Mouse (Mus musculus) midbrain, embryonic 11.5 days (tissue): ENCODE measurements around the gene Trim62. TPM values are rescaled to one million over a fixed set of nuclear protein-coding genes. Genes with fewer than 3 reads are reported as not detected.

Experiments
- ATAC-seq: fragments of 200-750 bp; cut with Nextera tagmentation; 2 replicates; pipeline ENCODE4 v1.8.0; 2017; ENCODE audit warnings: moderate TSS enrichment, moderate library complexity; ENCODE audit not compliant: low FRiP score
- DNase-seq: peaks from one replicate; pipeline ENCODE4 v3.0.0; 2015; ENCODE audit warnings: low spot score; ENCODE audit errors: missing footprints
- H3K27ac ChIP-seq: fragments of 300-500 bp; sonication (generic); 2 replicates; pipeline ENCODE4 v1.5.1; 2014; ENCODE audit warnings: low read depth, low read length
- H3K27me3 ChIP-seq: fragments of 300-500 bp; sonication (generic); 2 replicates; pipeline ENCODE4 v1.6.1; 2014; ENCODE audit warnings: mild to moderate bottlenecking, low read length, moderate library complexity, mixed read lengths; ENCODE audit not compliant: control insufficient read depth, insufficient read depth
- H3K36me3 ChIP-seq: fragments of 300-500 bp; sonication (generic); 2 replicates; pipeline ENCODE4 v1.6.1; 2014; ENCODE audit warnings: mild to moderate bottlenecking, low read length, moderate library complexity, mixed read lengths; ENCODE audit not compliant: control insufficient read depth, insufficient read depth
- H3K4me1 ChIP-seq: fragments of 300-500 bp; sonication (generic); 2 replicates; pipeline ENCODE4 v1.6.1; 2014; ENCODE audit warnings: low read length; ENCODE audit not compliant: control insufficient read depth, insufficient read depth
- H3K4me2 ChIP-seq: fragments of 300-500 bp; sonication (generic); 2 replicates; pipeline ENCODE4 v1.6.1; 2014; ENCODE audit warnings: mild to moderate bottlenecking, moderate library complexity
- H3K4me3 ChIP-seq: fragments of 300-500 bp; sonication (generic); 2 replicates; pipeline ENCODE4 v1.5.1; 2014; ENCODE audit warnings: low read depth, low read length
- H3K9ac ChIP-seq: fragments of 300-500 bp; sonication (generic); 2 replicates; pipeline ENCODE4 v1.6.1; 2014; ENCODE audit warnings: low read length
- H3K9me3 ChIP-seq: fragments of 300-500 bp; sonication (generic); 2 replicates; pipeline ENCODE4 v1.6.1; 2016; ENCODE audit warnings: low read length; ENCODE audit not compliant: control insufficient read depth
- WGBS: fragments of 180-500 bp; shearing (Covaris S2); extraction: QIAGEN DNeasy Blood & Tissue Kit; methylation state at CpG from one replicate; pipeline ENCODE4 v1.1.7; 2014; 5-methylcytosine and 5-hydroxymethylcytosine counted together
- polyA plus RNA-seq: library from polyadenylated mRNA; unstranded; fragments of >200 nt; fragmentation: Nextera tagmentation; extraction: Ambion mirVana; gene quantifications from 2 replicates; pipeline ENCODE4 v1.2.1, GENCODE M21; 2014

Gene Trim62
- polyA plus RNA-seq, 1 experiment from 2014 or later: 10.3 TPM

- H3K36me3 ChIP-seq: no peaks in the 10 kb centered on the region
- 18% methylated on average over 6 of the region's 6 CpGs for WGBS
- DNase-seq: no peak
- no peak for ATAC-seq
- H3K4me2 ChIP-seq: no peak overlapping the region
- H3K9me3 ChIP-seq: no peaks in the 10 kb centered on the region; the same call in 1 of the 2 replicates
- no peak overlapping the region for H3K27ac ChIP-seq
- H3K4me3 ChIP-seq: no peak overlapping the region
- H3K9ac ChIP-seq: no peak overlapping the region
- H3K27me3 ChIP-seq: no peaks in the 10 kb centered on the region
- peaks cover 7% of the 10 kb centered on the region; the same call in 1 of the 2 replicates for H3K4me1 ChIP-seq
Measured at GRCm38 (mm10) chr4:128877520-128877919, 5.9 kb upstream of the Trim62 start.

DNA sequence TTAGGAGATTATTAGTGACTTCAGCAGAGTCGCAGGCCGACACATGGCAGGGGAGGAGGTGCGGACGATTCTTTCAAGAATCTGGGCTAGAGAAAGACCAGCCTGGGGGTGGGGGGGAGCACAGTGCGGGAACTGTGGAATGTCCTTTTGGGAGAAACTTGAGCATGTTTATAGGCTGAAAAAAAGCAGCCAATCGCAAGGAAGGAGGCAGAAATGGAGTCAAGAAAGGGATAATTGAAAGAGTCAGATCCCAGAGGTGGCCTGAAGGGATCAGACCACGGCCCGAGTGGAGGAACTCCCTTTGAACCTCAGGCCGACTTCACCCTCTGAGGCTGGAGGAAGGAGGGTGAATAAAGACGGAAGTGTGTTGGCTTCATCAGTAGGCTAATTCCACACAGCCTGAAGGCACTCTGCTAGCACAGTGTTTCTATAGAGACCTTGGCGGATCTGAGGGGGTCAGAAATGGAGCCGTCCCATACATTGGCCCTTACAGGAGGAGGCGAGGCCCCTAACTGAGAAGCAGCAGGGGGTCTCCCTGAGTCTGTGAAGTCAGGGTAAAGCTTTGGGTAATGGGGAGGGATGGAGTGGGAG lies 4.4 kb upstream of the Trim62 start:
- no peak for ATAC-seq
- 8% methylated on average over 13 of the region's 13 CpGs for WGBS

GRCm38 (mm10) chr4:128883801-128884710 lies 676 bp downstream of the Trim62 start:
- Histone ChIP-seq H3K4me3 (peak overlapping the region; percentile 66), H3K9ac (peak overlapping the region; percentile 72), H3K4me2 (peak overlapping the region; percentile 100), H3K9me3 (no peaks in the 10 kb centered on the region; the same call in 1 of the 2 replicates), H3K27me3 (no peaks in the 10 kb centered on the region), H3K27ac (peak overlapping the region; percentile 45; the same call in 1 of the 2 replicates), H3K4me1 (peaks cover 14% of the 10 kb centered on the region), H3K36me3 (no peaks in the 10 kb centered on the region)
- under 1% methylated on average over 93 of the region's 94 CpGs for WGBS
- DNase-seq (peak; percentile 96), ATAC-seq (peak; percentile 64)

More for the DNA sequence above, 4.4 kb upstream of the Trim62 start:
- peak; percentile 87 for DNase-seq
- Histone ChIP-seq H3K4me2 (no peak overlapping the region), H3K9ac (no peak overlapping the region), H3K9me3 (no peaks in the 10 kb centered on the region; the same call in 1 of the 2 replicates), H3K4me1 (peaks cover 7% of the 10 kb centered on the region; the same call in 1 of the 2 replicates), H3K4me3 (no peak overlapping the region), H3K27me3 (no peaks in the 10 kb centered on the region), H3K36me3 (no peaks in the 10 kb centered on the region), H3K27ac (no peak overlapping the region; the same call in 1 of the 2 replicates)

DNA sequence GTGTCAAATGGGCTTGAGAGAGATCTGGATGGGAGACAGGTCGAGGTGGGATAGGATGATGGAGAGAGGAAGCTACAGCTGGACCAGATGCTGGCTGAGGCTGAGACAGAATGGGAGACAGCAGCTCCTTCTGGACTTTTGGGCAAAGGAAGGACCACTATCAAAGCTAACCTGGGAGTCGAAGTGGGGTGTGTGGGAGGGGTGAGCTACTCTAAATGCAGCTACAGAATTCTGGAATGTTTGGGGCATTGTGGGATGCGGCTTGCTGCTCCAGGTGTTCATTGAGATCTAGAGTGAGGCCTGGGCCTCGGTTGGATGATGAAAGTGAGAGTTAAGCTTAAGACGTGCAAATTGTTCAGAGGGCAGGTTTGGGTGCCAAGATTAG lies 1.3 kb downstream of the Trim62 start:
- peak overlapping the region; percentile 100 for H3K4me2 ChIP-seq
- ATAC-seq: no peak; the same call in 1 of the 2 replicates
- H3K9ac ChIP-seq: no peak overlapping the region
- H3K27ac ChIP-seq: no peak overlapping the region
- DNase-seq: no peak
- peak overlapping the region; percentile 66 for H3K4me3 ChIP-seq
- no peaks in the 10 kb centered on the region for H3K36me3 ChIP-seq
- no peaks in the 10 kb centered on the region; the same call in 1 of the 2 replicates for H3K9me3 ChIP-seq
- H3K4me1 ChIP-seq: peaks cover 10% of the 10 kb centered on the region
- H3K27me3 ChIP-seq: no peaks in the 10 kb centered on the region
- WGBS: 62% methylated on average over 5 of the region's 5 CpGs

DNA sequence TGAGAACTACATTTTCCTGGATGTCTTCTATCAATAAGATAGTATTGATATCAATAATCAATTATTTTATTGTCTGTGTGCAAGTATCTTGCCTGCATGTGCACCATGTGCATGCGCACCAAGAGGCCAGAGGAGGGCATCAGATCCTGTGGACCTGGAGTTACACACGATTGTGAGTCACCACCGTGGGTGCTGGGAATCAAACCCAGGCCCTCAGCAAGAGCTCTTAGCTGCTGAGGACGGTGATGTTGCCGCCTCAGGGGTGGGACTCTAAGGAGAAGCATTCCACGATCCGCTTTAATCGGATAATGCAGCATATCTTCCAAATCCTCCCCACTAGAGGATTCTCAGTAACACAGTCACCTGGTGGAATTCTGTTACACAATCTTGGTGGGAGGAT lies 2.2 kb downstream of the Trim62 start:
- H3K9ac ChIP-seq: no peak overlapping the region
- peaks cover 10% of the 10 kb centered on the region for H3K4me1 ChIP-seq
- H3K27me3 ChIP-seq: no peaks in the 10 kb centered on the region
- no peaks in the 10 kb centered on the region; the same call in 1 of the 2 replicates for H3K9me3 ChIP-seq
- no peak overlapping the region for H3K4me2 ChIP-seq
- ATAC-seq: no peak
- H3K27ac ChIP-seq: no peak overlapping the region
- no peak for DNase-seq
- 94% methylated on average over 8 of the region's 8 CpGs for WGBS
- H3K4me3 ChIP-seq: no peak overlapping the region
- H3K36me3 ChIP-seq: no peaks in the 10 kb centered on the region

- no peaks in the 10 kb centered on the region for H3K27me3 ChIP-seq
- H3K4me1 ChIP-seq: peaks cover 10% of the 10 kb centered on the region
- H3K4me2 ChIP-seq: no peak overlapping the region
- H3K4me3 ChIP-seq: no peak overlapping the region
- no peak for DNase-seq
- no peaks in the 10 kb centered on the region for H3K36me3 ChIP-seq
- H3K9ac ChIP-seq: no peak overlapping the region
- H3K27ac ChIP-seq: peak overlapping the region; percentile 22; the same call in 1 of the 2 replicates
- no peak for ATAC-seq
- 54% methylated on average over 5 of the region's 5 CpGs for WGBS
- no peaks in the 10 kb centered on the region for H3K9me3 ChIP-seq
Measured at GRCm38 (mm10) chr4:128886571-128886970, 3.2 kb downstream of the Trim62 start.

GRCm38 (mm10) chr4:128887026-128887425 lies 3.6 kb downstream of the Trim62 start:
- Histone ChIP-seq H3K4me2 (no peak overlapping the region), H3K27me3 (no peaks in the 10 kb centered on the region), H3K27ac (no peak overlapping the region), H3K9me3 (no peaks in the 10 kb centered on the region), H3K9ac (no peak overlapping the region), H3K4me1 (peaks cover 10% of the 10 kb centered on the region), H3K4me3 (no peak overlapping the region), H3K36me3 (no peaks in the 10 kb centered on the region)
- no peak for ATAC-seq
- no peak for DNase-seq
- 70% methylated on average over 10 of the region's 10 CpGs for whole genome bisulfite sequencing

GRCm38 (mm10) chr4:128887641-128888091 lies 4.3 kb downstream of the Trim62 start:
- H3K9ac ChIP-seq: no peak overlapping the region
- no peaks in the 10 kb centered on the region for H3K27me3 ChIP-seq
- H3K36me3 ChIP-seq: no peaks in the 10 kb centered on the region
- no peak overlapping the region for H3K4me2 ChIP-seq
- peaks cover 10% of the 10 kb centered on the region for H3K4me1 ChIP-seq
- no peak for ATAC-seq
- 54% methylated on average over 9 of the region's 9 CpGs for WGBS
- no peak overlapping the region for H3K27ac ChIP-seq
- H3K9me3 ChIP-seq: no peaks in the 10 kb centered on the region
- no peak overlapping the region for H3K4me3 ChIP-seq
- no peak for DNase-seq
